Mouse (Mus musculus) heart, embryonic 14.5 days (tissue): ENCODE measurements around the gene Stat4. TPM values are rescaled to one million over a fixed set of nuclear protein-coding genes. Genes with fewer than 3 reads are reported as not detected.

Experiments
- ATAC-seq: fragments of 200-750 bp; cut with Nextera tagmentation; 2 replicates; pipeline ENCODE4 v1.8.0; 2017; ENCODE audit warnings: low read depth, moderate TSS enrichment; ENCODE audit not compliant: insufficient number of reproducible peaks, insufficient read depth, low FRiP score
- H3K27ac ChIP-seq, 2 experiments: fragments of 200-500 bp in 1 of 2; fragments of 300-500 bp in 1 of 2; sonication (generic) in 1 of 2; replicated peaks in 1 of 2; 2 replicates each; pipeline ENCODE4 v1.5.1; 2012 to 2014; ENCODE audit warnings: low read depth in 2 of 2, low read length in 2 of 2, control low read depth in 1 of 2, mild to moderate bottlenecking in 1 of 2, mixed read lengths in 1 of 2; ENCODE audit not compliant: control insufficient read depth in 1 of 2, insufficient read depth in 1 of 2
- H3K27me3 ChIP-seq: fragments of 300-500 bp; sonication (generic); 2 replicates; pipeline ENCODE4 v1.6.1; 2014; ENCODE audit warnings: mild to moderate bottlenecking, low read length, control low read depth; ENCODE audit not compliant: control insufficient read depth, insufficient read depth
- H3K36me3 ChIP-seq: fragments of 300-500 bp; sonication (generic); 2 replicates; pipeline ENCODE4 v1.6.1; 2014; ENCODE audit warnings: mild to moderate bottlenecking, control low read depth, low read length, mixed read lengths; ENCODE audit not compliant: control insufficient read depth, insufficient read depth
- H3K4me1 ChIP-seq, 2 experiments: fragments of 200-500 bp in 1 of 2; fragments of 300-500 bp in 1 of 2; sonication (generic) in 1 of 2; 2 replicates each; pipeline ENCODE4 v1.6.1; 2012 to 2014; ENCODE audit warnings: low read length in 2 of 2, control low read depth in 1 of 2, mixed read lengths in 1 of 2; ENCODE audit not compliant: control insufficient read depth in 2 of 2, insufficient read depth in 2 of 2
- H3K4me2 ChIP-seq: fragments of 300-500 bp; sonication (generic); 2 replicates; pipeline ENCODE4 v1.6.1; 2014; ENCODE audit warnings: mild to moderate bottlenecking, low read length
- H3K4me3 ChIP-seq, 2 experiments: fragments of 200-500 bp in 1 of 2; fragments of 300-500 bp in 1 of 2; sonication (generic) in 1 of 2; 2 replicates each; pipeline ENCODE4 v1.5.1; 2012 to 2014; ENCODE audit warnings: low read length in 2 of 2, mild to moderate bottlenecking in 2 of 2, control low read depth in 1 of 2, low read depth in 1 of 2, moderate library complexity in 1 of 2; ENCODE audit not compliant: control insufficient read depth in 1 of 2, insufficient read depth in 1 of 2
- H3K9ac ChIP-seq: fragments of 300-500 bp; sonication (generic); 2 replicates; pipeline ENCODE4 v1.6.1; 2014; ENCODE audit warnings: mild to moderate bottlenecking, low read length
- H3K9me3 ChIP-seq: fragments of 300-500 bp; sonication (generic); 2 replicates; pipeline ENCODE4 v1.6.1; 2016; ENCODE audit warnings: low read length, control low read depth; ENCODE audit not compliant: control insufficient read depth
- WGBS: fragments of 180-500 bp; shearing (Covaris S2); extraction: QIAGEN DNeasy Blood & Tissue Kit; methylation state at CpG from one replicate; pipeline ENCODE4 v1.1.7; 2014; 5-methylcytosine and 5-hydroxymethylcytosine counted together
- polyA plus RNA-seq: library from polyadenylated mRNA; unstranded; fragments of >200 nt; fragmentation: Nextera tagmentation; extraction: Ambion mirVana; gene quantifications from 2 replicates; pipeline ENCODE4 v1.2.1, GENCODE M21; 2014

The Stat4 gene
- polyA plus RNA-seq, 1 experiment from 2014 or later, result 2.4 TPM

DNA sequence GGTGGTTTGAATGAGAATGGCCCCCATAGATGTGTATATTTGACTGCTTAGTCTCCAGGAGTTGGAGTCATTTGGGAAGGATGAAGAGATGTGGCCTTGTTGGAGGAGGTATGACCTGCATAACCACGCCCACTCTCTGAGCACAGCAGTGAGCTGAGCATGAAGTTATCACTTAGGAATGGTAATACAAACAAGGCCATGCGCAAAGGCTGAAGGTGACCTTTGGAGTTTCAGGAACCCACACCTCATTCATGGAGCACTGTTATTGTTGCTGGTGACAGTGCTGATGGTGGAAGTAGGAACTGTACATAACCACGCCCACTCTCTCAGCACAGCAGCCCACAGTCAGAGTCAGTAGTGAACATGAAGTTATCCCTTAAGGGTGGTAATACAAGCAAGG lies 62.9 kb downstream of the Stat4 start:
- Histone ChIP-seq H3K9ac (no peak overlapping the region), H3K9me3 (no peaks in the 10 kb centered on the region), H3K4me2 (no peak overlapping the region), H3K4me3 (no peak overlapping the region), H3K36me3 (no peaks in the 10 kb centered on the region), H3K27ac (no peak overlapping the region), H3K4me1 (no peaks in the 10 kb centered on the region), H3K27me3 (no peaks in the 10 kb centered on the region)
- no peak for ATAC-seq
- 85% methylated on average over 3 of the region's 3 CpGs for WGBS

DNA sequence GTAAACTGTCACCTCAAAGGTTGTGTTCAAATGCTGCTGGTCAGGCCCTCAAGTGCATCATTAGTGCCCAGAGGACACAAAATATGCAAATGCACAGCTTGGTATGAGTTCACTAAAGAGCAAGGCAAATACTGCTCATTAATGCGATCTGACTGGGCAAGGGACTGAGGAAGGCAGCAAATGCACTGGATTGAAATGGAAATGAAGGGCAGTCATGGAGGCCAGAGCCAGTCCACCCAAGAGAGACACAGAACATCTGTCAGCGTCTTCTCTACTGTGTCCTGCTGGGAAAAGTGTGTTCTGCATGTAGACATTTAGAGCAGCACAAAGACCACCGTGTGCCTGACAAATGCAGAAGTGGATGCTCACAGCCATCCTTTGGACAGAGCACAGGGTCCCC lies 64.6 kb downstream of the Stat4 start:
- no peak overlapping the region for H3K4me3 ChIP-seq
- no peaks in the 10 kb centered on the region for H3K9me3 ChIP-seq
- H3K4me2 ChIP-seq, result no peak overlapping the region
- H3K9ac ChIP-seq, result no peak overlapping the region
- 72% methylated on average over 3 of the region's 3 CpGs for WGBS
- no peak overlapping the region for H3K27ac ChIP-seq
- ATAC-seq, result no peak
- no peaks in the 10 kb centered on the region for H3K36me3 ChIP-seq
- H3K4me1 ChIP-seq, result no peaks in the 10 kb centered on the region
- no peaks in the 10 kb centered on the region for H3K27me3 ChIP-seq

DNA sequence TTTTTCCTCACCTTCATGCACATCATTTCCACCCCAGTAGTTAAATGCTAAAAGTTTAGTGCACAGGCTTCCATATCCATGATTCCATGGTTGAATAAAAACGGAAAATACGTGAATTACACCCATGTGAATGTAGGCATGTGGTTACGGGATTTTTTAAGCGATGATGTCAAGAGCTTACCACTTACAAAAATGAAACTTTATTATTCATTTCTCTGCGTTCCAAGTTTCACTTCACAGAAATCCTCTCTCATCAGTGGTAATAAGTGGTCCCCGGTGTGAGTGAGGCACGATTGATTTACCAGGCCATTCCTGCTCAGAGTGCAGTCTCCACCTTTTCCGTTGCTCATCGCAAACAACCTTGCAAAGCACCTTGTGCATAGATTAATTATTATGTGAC lies 66.0 kb downstream of the Stat4 start:
- H3K9ac ChIP-seq, result no peak overlapping the region
- no peak for ATAC-seq
- WGBS, result 90% methylated on average over 9 of the region's 9 CpGs
- no peak overlapping the region for H3K4me2 ChIP-seq
- H3K9me3 ChIP-seq, result no peaks in the 10 kb centered on the region
- H3K27ac ChIP-seq, result no peak overlapping the region
- no peaks in the 10 kb centered on the region for H3K36me3 ChIP-seq
- no peaks in the 10 kb centered on the region for H3K27me3 ChIP-seq
- no peak overlapping the region for H3K4me3 ChIP-seq
- peaks cover 2 to 3% of the 10 kb centered on the region in 2 experiments; a peak in 2 of 4 replicates for H3K4me1 ChIP-seq

DNA sequence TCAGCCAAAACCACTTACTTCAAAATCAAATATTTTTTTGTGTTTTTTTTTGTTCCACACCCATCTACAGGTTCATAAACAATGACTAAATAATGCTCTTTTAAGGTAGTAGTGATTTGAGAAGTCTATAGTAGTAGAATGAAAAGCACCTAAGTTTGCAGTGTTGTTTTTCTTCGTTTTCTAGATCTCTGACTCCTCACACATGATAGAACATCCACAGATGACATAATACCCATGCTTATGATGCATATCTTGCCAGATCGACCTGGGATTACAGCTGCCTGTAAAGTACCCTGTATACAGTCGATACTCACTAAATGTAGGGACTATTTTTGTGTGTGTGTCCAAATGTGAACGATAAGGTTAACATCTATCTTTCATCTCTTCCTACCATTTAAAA lies 69.0 kb downstream of the Stat4 start:
- peaks cover 2 to 3% of the 10 kb centered on the region in 2 experiments; a peak in 2 of 4 replicates for H3K4me1 ChIP-seq
- H3K4me3 ChIP-seq, result no peak overlapping the region
- H3K9me3 ChIP-seq, result no peaks in the 10 kb centered on the region
- H3K4me2 ChIP-seq, result no peak overlapping the region
- no peak overlapping the region for H3K27ac ChIP-seq
- ATAC-seq, result no peak
- H3K27me3 ChIP-seq, result no peaks in the 10 kb centered on the region
- H3K9ac ChIP-seq, result no peak overlapping the region
- 77% methylated on average over 4 of the region's 4 CpGs for WGBS
- H3K36me3 ChIP-seq, result no peaks in the 10 kb centered on the region

DNA sequence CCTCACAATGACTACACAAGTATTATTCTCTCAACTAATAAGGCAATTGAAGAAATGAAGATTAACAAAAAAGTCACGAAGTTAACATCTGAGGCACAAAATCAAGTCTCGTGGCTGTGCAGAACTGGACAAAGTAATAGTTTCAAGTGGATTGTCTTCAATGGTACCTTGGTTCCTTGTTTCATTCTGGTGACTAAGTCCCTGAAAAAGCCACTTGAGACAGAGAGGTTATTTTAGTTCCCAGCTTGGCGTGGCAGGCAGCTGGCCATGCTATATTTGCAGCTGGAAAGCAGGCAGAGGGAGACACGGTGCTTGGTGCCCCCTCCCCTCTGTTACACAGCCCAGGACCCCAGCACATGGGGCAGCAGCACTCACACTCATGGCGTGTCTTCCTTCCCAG lies 70.2 kb downstream of the Stat4 start:
- Histone ChIP-seq H3K4me1 (peaks cover 2 to 3% of the 10 kb centered on the region in 2 experiments; a peak in 2 of 4 replicates), H3K27ac (no peak overlapping the region; a peak in 1 of 4 replicates), H3K9me3 (no peaks in the 10 kb centered on the region), H3K27me3 (no peaks in the 10 kb centered on the region), H3K4me3 (no peak overlapping the region), H3K36me3 (no peaks in the 10 kb centered on the region), H3K4me2 (no peak overlapping the region), H3K9ac (no peak overlapping the region)
- 48% methylated on average over 5 of the region's 5 CpGs for WGBS
- no peak for ATAC-seq

DNA sequence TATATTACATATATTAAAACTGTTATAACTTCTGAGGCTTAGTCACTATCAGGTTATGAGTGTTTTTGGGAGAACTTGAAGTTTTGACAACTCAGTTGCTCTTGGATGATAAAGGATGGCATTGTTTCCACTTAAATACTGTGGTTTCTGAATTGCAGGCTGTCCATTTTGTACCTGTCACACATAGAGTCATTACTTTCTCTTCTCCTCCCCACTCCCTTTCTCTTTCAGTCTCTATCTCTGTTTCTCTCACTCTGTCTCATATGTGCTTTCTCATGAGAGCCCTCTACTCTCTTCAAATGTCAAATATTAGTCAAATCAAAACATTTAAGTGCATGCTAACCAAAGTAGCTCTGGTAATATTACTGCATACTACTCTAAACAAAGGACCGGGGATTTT lies 79.3 kb downstream of the Stat4 start:
- ATAC-seq, result no peak
- Histone ChIP-seq H3K9me3 (no peaks in the 10 kb centered on the region), H3K27me3 (no peaks in the 10 kb centered on the region), H3K27ac (no peak overlapping the region), H3K9ac (no peak overlapping the region), H3K4me1 (no peaks in the 10 kb centered on the region), H3K4me3 (no peak overlapping the region), H3K36me3 (no peaks in the 10 kb centered on the region), H3K4me2 (no peak overlapping the region)
- 63% methylated on average over 1 of the region's 1 CpGs for WGBS

DNA sequence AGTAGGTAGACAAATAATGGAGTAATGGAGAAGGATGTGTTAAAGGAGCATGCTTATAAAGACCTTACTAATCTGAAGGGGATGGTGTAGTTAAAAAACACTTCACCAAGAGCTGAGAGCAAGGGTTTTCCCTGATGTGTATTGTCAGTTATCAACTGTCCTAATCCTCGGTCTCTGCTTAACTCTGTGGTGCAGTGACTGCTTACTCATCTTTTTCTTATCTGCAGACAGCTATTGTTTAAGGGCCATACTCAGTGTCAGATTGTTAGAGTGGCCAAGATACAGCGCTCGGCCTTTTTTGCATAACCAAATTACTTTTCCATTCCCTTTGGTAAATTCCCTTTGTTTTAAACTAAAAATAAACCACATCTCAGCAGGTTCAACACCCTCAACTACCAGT lies 79.7 kb downstream of the Stat4 start:
- H3K27me3 ChIP-seq, result no peaks in the 10 kb centered on the region
- H3K9me3 ChIP-seq, result no peaks in the 10 kb centered on the region
- H3K9ac ChIP-seq, result no peak overlapping the region
- no peaks in the 10 kb centered on the region for H3K36me3 ChIP-seq
- ATAC-seq, result no peak
- H3K4me2 ChIP-seq, result no peak overlapping the region
- no peak overlapping the region for H3K27ac ChIP-seq
- WGBS, result 35% methylated on average over 3 of the region's 3 CpGs
- no peaks in the 10 kb centered on the region for H3K4me1 ChIP-seq
- H3K4me3 ChIP-seq, result no peak overlapping the region

DNA sequence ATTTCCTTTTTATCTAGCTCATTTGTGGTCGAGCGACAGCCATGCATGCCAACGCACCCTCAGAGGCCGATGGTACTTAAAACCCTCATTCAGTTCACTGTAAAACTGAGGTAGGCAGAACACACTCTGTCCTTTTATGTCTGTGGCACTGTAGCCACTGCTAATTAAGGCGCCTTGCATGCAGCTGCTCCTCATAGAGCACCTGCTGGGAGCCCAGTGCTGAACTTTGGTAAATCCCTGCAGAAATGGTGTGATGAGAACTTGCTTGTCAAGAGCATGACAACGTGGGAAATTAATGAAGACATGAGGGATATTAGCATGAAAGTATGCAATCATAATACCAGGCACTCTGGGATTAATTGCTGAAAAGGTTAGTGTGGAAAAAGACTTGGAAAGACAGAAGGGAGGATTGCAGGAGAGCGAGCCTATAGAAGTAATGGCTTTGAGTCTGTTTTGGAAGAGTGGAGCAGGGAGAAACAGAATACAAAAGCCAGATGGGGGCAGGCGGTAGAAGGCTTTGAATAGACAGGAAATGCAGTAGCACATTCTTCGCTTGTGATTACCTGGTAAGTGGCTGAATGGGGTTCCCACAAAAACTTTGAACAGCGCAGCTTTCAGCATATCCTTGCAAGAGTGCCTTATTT lies 92.9 kb downstream of the Stat4 start:
- H3K27me3 ChIP-seq, result no peaks in the 10 kb centered on the region
- no peaks in the 10 kb centered on the region for H3K4me1 ChIP-seq
- H3K27ac ChIP-seq, result no peak overlapping the region
- H3K4me3 ChIP-seq, result no peak overlapping the region
- 23% methylated on average over 10 of the region's 10 CpGs for WGBS
- no peak for ATAC-seq
- no peaks in the 10 kb centered on the region for H3K9me3 ChIP-seq
- H3K36me3 ChIP-seq, result no peaks in the 10 kb centered on the region
- H3K4me2 ChIP-seq, result no peak overlapping the region
- H3K9ac ChIP-seq, result no peak overlapping the region
